Mouse (Mus musculus) embryonic facial prominence, embryonic 14.5 days (tissue): ENCODE results near the gene Prr5. TPM values are rescaled to one million over a fixed set of nuclear protein-coding genes. Genes with fewer than 3 reads are reported as not detected.
"Not testable (repeated sequence)": the region's sequence is repeated elsewhere in the genome, so short reads cannot be mapped to it uniquely, and the experiment has no call there.

Experiments used
- ATAC-seq: fragments of 200-750 bp; cut with Nextera tagmentation; 2 replicates; pipeline ENCODE4 v1.8.0; 2017; ENCODE audit warnings: low read depth, moderate number of reproducible peaks, moderate TSS enrichment
- DNase-seq: peaks from one replicate; pipeline ENCODE4 v3.0.0-alpha.2; 2015; ENCODE audit warnings: low spot score
- H3K27ac ChIP-seq: fragments of 300-500 bp; sonication (generic); replicated peaks from 2 replicates; pipeline ENCODE4 v1.5.1; 2014; ENCODE audit warnings: low read depth, mild to moderate bottlenecking, low read length, moderate library complexity
- H3K27me3 ChIP-seq: fragments of 300-500 bp; sonication (generic); replicated peaks from 2 replicates; pipeline ENCODE4 v1.6.1; 2014; ENCODE audit warnings: low read length; ENCODE audit not compliant: control insufficient read depth, insufficient read depth
- H3K36me3 ChIP-seq: fragments of 300-500 bp; sonication (generic); 2 replicates; pipeline ENCODE4 v1.6.1; 2014; ENCODE audit warnings: low read length, mixed read lengths; ENCODE audit not compliant: control insufficient read depth, insufficient read depth
- H3K4me1 ChIP-seq: fragments of 300-500 bp; sonication (generic); 2 replicates; pipeline ENCODE4 v1.6.1; 2014; ENCODE audit warnings: antibody characterized with exemption, low read length; ENCODE audit not compliant: control insufficient read depth, insufficient read depth
- H3K4me2 ChIP-seq: fragments of 300-500 bp; sonication (generic); 2 replicates; pipeline ENCODE4 v1.6.1; 2014; ENCODE audit warnings: low read depth, mild to moderate bottlenecking, low read length, moderate library complexity, mixed read lengths
- H3K4me3 ChIP-seq: fragments of 300-500 bp; sonication (generic); 2 replicates; pipeline ENCODE4 v1.5.1; 2014; ENCODE audit warnings: low read depth, mild to moderate bottlenecking, low read length
- H3K9ac ChIP-seq: fragments of 300-500 bp; sonication (generic); 2 replicates; pipeline ENCODE4 v1.6.1; 2014; ENCODE audit warnings: low read depth, mild to moderate bottlenecking, low read length, moderate library complexity, mixed read lengths
- H3K9me3 ChIP-seq: fragments of 300-500 bp; sonication (generic); 2 replicates; pipeline ENCODE4 v1.6.1; 2016; ENCODE audit warnings: low read length; ENCODE audit not compliant: control insufficient read depth
- WGBS: fragments of 180-500 bp; shearing (Covaris S2); extraction: QIAGEN DNeasy Blood & Tissue Kit; methylation state at CpG from one replicate; pipeline ENCODE4 v1.1.7; 2014; 5-methylcytosine and 5-hydroxymethylcytosine counted together
- polyA plus RNA-seq: library from polyadenylated mRNA; unstranded; fragments of >200 nt; fragmentation: Nextera tagmentation; extraction: Ambion mirVana; gene quantifications from 2 replicates; pipeline ENCODE4 v1.2.1, GENCODE M21; 2014

The Prr5 gene
- polyA plus RNA-seq, 1 experiment from 2014 or later, result 26.4 TPM

DNA sequence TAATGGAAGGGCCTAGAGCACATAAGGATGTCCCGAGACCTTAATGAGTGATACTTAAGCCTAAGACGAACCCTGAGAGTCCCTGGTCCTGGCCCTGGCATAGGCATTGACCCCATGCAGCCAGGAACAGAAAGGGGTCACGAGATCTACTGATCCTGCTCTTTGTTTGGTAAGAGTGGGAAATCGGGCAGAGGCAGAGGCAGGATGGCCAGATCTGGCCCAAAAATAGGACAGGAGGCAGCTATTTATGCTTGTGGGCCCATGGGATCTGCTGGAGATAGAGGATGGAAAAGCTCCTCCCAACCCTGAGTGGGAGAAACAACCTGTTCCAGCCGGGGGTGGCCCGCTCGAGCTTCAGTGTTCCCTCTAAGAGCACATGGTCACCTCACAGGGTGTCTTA lies 34.6 kb downstream of the Prr5 start:
- no peak overlapping the region for H3K4me3 ChIP-seq
- H3K4me1 ChIP-seq, result no peaks in the 10 kb centered on the region
- no peak overlapping the region for H3K9ac ChIP-seq
- no peak overlapping the region for H3K27ac ChIP-seq
- no peak overlapping the region for H3K4me2 ChIP-seq
- no peaks in the 10 kb centered on the region for H3K9me3 ChIP-seq
- peaks cover 33% of the 10 kb centered on the region; the same call in 1 of the 2 replicates for H3K36me3 ChIP-seq
- ATAC-seq (no peak), DNase-seq (no peak)
- 90% methylated on average over 7 of the region's 7 CpGs for WGBS
- no peaks in the 10 kb centered on the region for H3K27me3 ChIP-seq

DNA sequence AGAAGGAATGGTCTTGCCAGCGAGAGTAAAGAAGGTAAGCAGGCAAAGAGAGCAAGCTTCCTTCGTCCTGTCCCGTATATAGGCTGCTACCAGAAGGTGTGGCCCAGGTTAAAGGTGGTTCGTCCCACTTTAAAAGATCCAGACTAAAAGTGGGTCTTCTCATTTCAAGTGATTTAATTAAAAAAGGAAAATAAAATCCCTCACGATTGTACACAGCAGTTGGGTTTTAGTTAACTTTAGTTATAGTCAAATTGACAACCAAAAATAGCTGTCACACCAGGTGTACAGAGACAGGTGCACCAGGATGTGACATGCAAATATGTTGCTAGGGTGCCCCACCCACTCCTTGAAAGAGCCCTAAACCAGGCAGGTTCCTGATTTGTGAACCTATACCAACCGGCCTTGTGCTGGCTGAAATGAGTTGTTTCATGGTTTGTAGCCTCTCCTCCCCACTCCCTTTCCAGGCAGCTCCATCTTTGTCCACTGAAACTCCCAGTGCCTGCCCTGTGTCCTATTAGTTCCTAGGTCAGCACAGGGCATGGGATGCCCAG lies 36.0 kb downstream of the Prr5 start:
- H3K9ac ChIP-seq, result no peak overlapping the region
- H3K27me3 ChIP-seq, result no peaks in the 10 kb centered on the region
- no peaks in the 10 kb centered on the region for H3K4me1 ChIP-seq
- no peak overlapping the region for H3K4me3 ChIP-seq
- peaks cover 25% of the 10 kb centered on the region; the same call in 1 of the 2 replicates for H3K36me3 ChIP-seq
- DNase-seq, result no peak
- ATAC-seq, result no peak
- 83% methylated on average over 6 of the region's 6 CpGs for WGBS
- H3K4me2 ChIP-seq, result no peak overlapping the region
- no peaks in the 10 kb centered on the region for H3K9me3 ChIP-seq
- H3K27ac ChIP-seq, result no peak overlapping the region

DNA sequence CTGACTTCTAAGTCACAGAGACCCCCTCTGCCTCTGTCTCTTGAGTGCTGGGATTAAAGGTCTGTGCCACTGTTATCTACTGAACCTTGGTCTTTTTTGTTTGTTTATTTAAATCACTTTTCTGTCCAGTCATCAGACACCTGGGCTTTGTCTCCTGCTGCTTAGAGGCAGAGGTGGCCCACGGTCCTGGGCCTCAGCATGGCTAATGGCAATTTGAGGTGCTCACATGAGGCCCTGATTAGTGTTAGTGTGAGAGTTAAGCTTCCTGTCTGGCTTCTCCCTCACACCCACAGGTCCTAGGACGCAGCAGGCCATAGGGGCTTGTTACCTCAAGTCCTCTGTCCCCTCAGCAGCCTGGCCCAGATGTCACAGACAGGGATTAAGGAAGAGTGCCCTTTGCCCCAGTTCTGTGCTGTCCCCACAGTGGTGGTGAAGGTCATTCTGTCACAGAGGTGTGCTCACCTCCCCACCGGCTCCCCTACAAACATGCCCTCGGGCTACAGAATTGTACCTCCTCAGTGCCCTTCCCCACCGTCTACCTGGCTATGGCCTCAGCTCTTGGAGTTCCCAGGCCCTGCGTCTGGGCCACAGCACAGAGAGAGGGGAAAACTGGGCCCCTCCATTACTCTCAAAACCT lies 37.7 kb downstream of the Prr5 start:
- DNase-seq, result no peak
- Histone ChIP-seq H3K27me3 (no peaks in the 10 kb centered on the region), H3K27ac (no peak overlapping the region), H3K36me3 (peaks cover 14% of the 10 kb centered on the region; the same call in 1 of the 2 replicates), H3K9me3 (no peaks in the 10 kb centered on the region), H3K4me1 (no peaks in the 10 kb centered on the region), H3K4me3 (no peak overlapping the region), H3K9ac (no peak overlapping the region), H3K4me2 (no peak overlapping the region)
- ATAC-seq, result no peak
- WGBS, result 58% methylated on average over 6 of the region's 6 CpGs

DNA sequence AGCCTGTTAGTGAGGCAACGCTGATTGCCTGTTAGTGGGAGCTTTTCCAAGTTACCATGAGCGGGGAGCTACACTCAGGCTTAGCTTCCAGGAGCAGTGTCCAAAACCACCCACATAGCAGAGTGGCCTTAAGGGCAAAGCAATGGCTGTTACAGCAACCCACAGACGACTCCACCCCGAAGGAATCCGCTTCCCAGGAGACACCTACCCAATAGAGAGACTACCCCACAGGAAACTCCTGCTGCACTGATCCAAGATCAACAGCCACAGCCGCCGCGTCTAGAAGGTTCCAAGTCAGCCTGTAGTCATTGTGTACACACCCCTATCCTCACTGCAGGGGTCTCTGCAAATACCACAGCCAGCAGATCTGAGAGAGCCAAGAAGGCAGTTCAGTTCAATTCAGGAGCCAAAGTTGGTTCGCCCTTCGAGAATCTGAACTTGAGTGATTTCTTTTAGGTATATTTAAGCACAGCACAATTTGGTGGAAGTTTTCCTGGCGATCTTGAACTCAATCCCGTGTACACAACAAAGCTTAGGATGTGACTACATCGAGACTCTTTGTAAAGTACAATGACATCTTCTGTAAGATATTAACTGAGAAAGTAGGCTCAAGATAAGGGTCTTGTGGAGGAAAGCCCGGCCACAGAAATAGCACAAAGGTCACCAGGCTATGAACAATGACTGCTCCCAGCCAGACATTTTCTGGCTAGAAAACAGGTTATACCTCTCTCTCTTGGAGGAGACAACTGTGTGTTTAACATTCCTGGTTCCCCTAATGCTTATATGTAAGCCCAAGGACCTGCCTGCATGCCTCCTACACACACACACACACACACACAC lies 43.4 kb downstream of the Prr5 start:
- no peak overlapping the region for H3K27ac ChIP-seq
- ATAC-seq (peak; percentile 11; the same call in 1 of the 2 replicates), DNase-seq (peak; percentile 59)
- H3K4me2 ChIP-seq, result no peak overlapping the region
- WGBS, result 59% methylated on average over 14 of the region's 14 CpGs
- no peak overlapping the region for H3K4me3 ChIP-seq
- no peaks in the 10 kb centered on the region for H3K27me3 ChIP-seq
- H3K4me1 ChIP-seq, result peaks cover 5% of the 10 kb centered on the region; the same call in 1 of the 2 replicates
- no peaks in the 10 kb centered on the region for H3K36me3 ChIP-seq
- H3K9me3 ChIP-seq, result no peaks in the 10 kb centered on the region
- no peak overlapping the region for H3K9ac ChIP-seq

DNA sequence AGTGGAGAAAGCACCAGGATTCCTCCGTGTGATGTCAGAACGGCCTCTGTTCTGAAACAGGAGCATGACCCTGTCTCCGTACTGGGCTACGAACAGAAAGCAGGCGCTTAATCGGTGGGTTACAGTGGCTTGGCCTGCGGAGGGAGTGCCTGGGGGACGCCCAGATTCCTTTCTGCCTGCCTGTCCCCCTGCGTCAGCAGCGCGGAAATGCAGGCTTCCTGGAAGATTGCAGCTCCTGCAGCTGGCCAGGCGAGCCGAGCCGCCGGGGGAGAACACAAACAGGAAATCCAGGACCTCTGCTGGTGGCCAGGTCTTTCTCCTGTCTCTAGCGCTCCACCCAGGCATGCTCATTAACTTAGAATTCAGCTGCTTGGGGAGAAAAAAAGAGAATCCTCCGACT lies 45.3 kb downstream of the Prr5 start:
- ATAC-seq, result peak; percentile 88
- H3K27me3 ChIP-seq, result peaks cover 6% of the 10 kb centered on the region; the same call in 1 of the 2 replicates
- WGBS, result under 1% methylated on average over 17 of the region's 17 CpGs
- peak overlapping the region; percentile 77 for H3K27ac ChIP-seq
- peak overlapping the region; percentile 55 for H3K9ac ChIP-seq
- no peaks in the 10 kb centered on the region for H3K9me3 ChIP-seq
- H3K4me1 ChIP-seq, result peaks cover 8% of the 10 kb centered on the region; the same call in 1 of the 2 replicates
- no peaks in the 10 kb centered on the region for H3K36me3 ChIP-seq
- H3K4me2 ChIP-seq, result peak overlapping the region; percentile 53
- H3K4me3 ChIP-seq, result peak overlapping the region; percentile 13
- peak; percentile 92 for DNase-seq

DNA sequence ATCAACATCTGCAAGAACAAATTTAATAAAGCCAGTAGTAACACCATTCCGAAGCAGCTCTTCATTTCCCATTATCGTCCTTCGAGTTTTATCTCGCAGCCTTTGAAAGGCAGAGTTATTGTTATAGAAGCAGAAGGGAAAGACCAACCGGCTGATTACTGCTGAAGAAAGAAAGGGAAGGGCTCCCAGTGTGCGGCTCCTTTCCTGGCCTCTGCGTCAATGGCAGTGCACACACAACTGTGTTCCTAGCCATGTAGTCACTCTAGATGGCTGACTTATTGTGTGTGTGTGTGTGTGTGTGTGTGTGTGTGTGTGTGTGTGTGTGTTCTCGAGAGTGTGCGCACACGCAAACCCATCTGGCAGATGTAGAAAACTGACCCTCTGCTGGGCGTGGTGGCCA lies 45.7 kb downstream of the Prr5 start:
- H3K4me2 ChIP-seq, result peak overlapping the region; percentile 53
- peaks cover 8% of the 10 kb centered on the region; the same call in 1 of the 2 replicates for H3K27me3 ChIP-seq
- ATAC-seq, result no peak; the same call in 1 of the 2 replicates
- DNase-seq, result no peak
- no peaks in the 10 kb centered on the region for H3K9me3 ChIP-seq
- H3K27ac ChIP-seq, result peak overlapping the region; percentile 77
- H3K4me1 ChIP-seq, result peaks cover 12% of the 10 kb centered on the region
- peak overlapping the region; percentile 55 for H3K9ac ChIP-seq
- 37% methylated on average over 11 of the region's 11 CpGs for WGBS
- peak overlapping the region; percentile 13 for H3K4me3 ChIP-seq
- no peaks in the 10 kb centered on the region for H3K36me3 ChIP-seq

DNA sequence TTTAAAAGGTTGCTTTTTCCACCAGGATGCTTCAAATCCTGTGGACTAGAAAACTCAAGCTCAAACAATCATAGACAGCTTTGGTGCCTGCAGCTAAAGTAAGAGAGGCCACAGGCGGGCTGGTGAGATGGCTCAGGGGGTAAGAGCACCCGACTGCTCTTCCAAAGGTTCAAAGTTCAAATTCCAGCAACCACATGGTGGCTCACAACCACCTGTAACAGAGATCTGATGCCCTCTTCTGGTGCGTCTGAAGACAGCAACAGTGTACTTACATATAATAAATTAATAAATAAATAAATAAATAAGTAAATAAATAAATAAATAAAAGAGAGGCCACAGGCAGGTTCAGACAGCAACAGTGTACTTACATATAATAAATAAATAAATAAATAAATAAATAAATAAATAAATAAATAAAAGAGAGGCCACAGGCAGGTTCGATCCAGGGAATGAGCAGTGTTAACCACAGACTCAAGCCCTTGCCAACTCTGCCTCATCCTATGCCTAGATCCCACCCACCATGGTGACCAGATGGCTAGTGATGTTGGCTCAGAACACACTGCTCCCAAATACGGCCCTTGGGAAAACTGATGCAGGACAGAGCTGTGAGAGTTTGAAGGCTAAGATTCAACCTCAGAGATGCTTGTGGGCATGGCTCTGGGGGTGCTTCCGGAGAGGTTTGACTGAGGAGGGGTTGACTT lies 48.3 kb downstream of the Prr5 start:
- DNase-seq, H3K9me3 ChIP-seq, H3K9ac ChIP-seq, H3K36me3 ChIP-seq, ATAC-seq, H3K4me3 ChIP-seq, H3K4me2 ChIP-seq, H3K27ac ChIP-seq: not testable (repeated sequence)
- peaks cover 11% of the 10 kb centered on the region; the same call in 1 of the 2 replicates for H3K27me3 ChIP-seq
- 66% methylated on average over 6 of the region's 6 CpGs for WGBS
- peaks cover 22% of the 10 kb centered on the region for H3K4me1 ChIP-seq

DNA sequence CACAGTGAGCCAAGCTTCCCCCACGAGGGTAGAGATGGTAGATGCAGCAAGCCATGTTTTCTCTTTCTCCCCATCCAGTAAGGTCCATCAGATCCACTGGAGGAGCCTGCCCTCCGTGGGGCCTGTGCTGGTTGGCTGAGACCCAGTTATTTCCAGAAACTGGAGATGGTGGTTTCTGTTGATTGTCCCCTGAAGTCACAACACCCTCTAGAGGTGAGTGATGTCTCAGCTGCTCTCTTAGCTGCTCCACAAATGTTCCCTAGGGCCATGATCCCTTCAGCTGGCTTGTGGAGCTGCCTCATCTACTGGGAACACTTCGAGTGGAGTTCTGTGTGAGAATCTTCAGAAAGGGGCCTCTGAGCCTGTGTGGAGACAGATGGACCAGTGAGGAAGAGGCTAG lies 49.4 kb downstream of the Prr5 start:
- Histone ChIP-seq H3K36me3 (no peaks in the 10 kb centered on the region), H3K27me3 (peaks cover 11% of the 10 kb centered on the region; the same call in 1 of the 2 replicates), H3K9me3 (no peaks in the 10 kb centered on the region), H3K4me2 (no peak overlapping the region), H3K9ac (no peak overlapping the region), H3K4me3 (no peak overlapping the region), H3K27ac (no peak overlapping the region), H3K4me1 (peaks cover 22% of the 10 kb centered on the region)
- no peak for ATAC-seq
- 46% methylated on average over 3 of the region's 3 CpGs for WGBS
- DNase-seq, result no peak
